Mouse (Mus musculus) adrenal gland, postnatal 4 days (tissue): Measurements from ENCODE around the gene Snx32. TPM values are rescaled to one million over a fixed set of nuclear protein-coding genes. Genes with fewer than 3 reads are reported as not detected.

ENCODE experiments used
- DNase-seq, 2 experiments: peaks; one replicate each; pipeline ENCODE4 v3.0.0; 2021 to 2022; ENCODE audit warnings: low spot score in 2 of 2, mixed read lengths in 2 of 2
- long read RNA-seq, 2 experiments: library from polyadenylated mRNA; stranded (forward); transcript quantifications; one replicate each; pipeline ENCODE4 v2.0.0; 2021
- total RNA-seq, 2 experiments: library from RNA; stranded (reverse); gene quantifications; 2 replicates each; pipeline ENCODE4 v1.2.3; 2021

The Snx32 gene
- 10 to 100 TPM; 15.1 to 16.0 TPM for total RNA-seq
- long read RNA-seq, experiment 1, partial matches to known transcripts, result 12 of 23 reads
- long read RNA-seq, experiment 1, other reads (novel, unspliced or antisense), result 7 of 23 reads
- long read RNA-seq, experiment 2, transcript Snx32-201 (13 exons, 1,703 nt), result major isoform, 8 of 42 reads
- long read RNA-seq, experiment 2, partial matches to known transcripts, result 3 of 42 reads
- long read RNA-seq, experiment 2, other reads (novel, unspliced or antisense), result 30 of 42 reads

GRCm38 (mm10) chr19:5510031-5511026 is at the start of gene Snx32:
Snx32 (minus strand) TSS chr19:5510538.
- DNase-seq, result peak; percentile 91 to 98

- DNase-seq, result no peak
Observed at GRCm38 (mm10) chr19:5559631-5560456, 49.5 kb upstream of the Snx32 start.

- no peak for DNase-seq
Observed at GRCm38 (mm10) chr19:5559229-5559628, 48.9 kb upstream of the Snx32 start.

- DNase-seq, result no peak
Observed at GRCm38 (mm10) chr19:5558770-5559169, 48.4 kb upstream of the Snx32 start.

- DNase-seq, result no peak
Observed at GRCm38 (mm10) chr19:5558169-5558568, 47.8 kb upstream of the Snx32 start.

GRCm38 (mm10) chr19:5554212-5554611 is 43.9 kb upstream of the Snx32 start:
- no peak for DNase-seq

- DNase-seq, result no peak
Observed at GRCm38 (mm10) chr19:5553802-5554201, 43.5 kb upstream of the Snx32 start.

GRCm38 (mm10) chr19:5547471-5548056 is 37.2 kb upstream of the Snx32 start:
- no peak for DNase-seq

- DNase-seq, result no peak
Observed at GRCm38 (mm10) chr19:5544031-5544430, 33.7 kb upstream of the Snx32 start.

- DNase-seq, result no peak
Observed at GRCm38 (mm10) chr19:5543362-5543761, 33.0 kb upstream of the Snx32 start.

- DNase-seq, result no peak
Observed at GRCm38 (mm10) chr19:5538786-5539185, 28.4 kb upstream of the Snx32 start.

- DNase-seq, result no peak
Observed at GRCm38 (mm10) chr19:5532520-5532919, 22.2 kb upstream of the Snx32 start.

- no peak for DNase-seq
Observed at GRCm38 (mm10) chr19:5530138-5530524, 19.8 kb upstream of the Snx32 start.

- peak; percentile 95 to 97 for DNase-seq
Observed at GRCm38 (mm10) chr19:5529325-5530137, 19.2 kb upstream of the Snx32 start.

GRCm38 (mm10) chr19:5525204-5525603 is 14.9 kb upstream of the Snx32 start:
- no peak for DNase-seq

GRCm38 (mm10) chr19:5518721-5519120 is 8.4 kb upstream of the Snx32 start:
- no peak for DNase-seq

- no peak for DNase-seq
Observed at GRCm38 (mm10) chr19:5516906-5517505, 6.7 kb upstream of the Snx32 start.

GRCm38 (mm10) chr19:5515840-5516777 is 5.8 kb upstream of the Snx32 start:
- no peak for DNase-seq

GRCm38 (mm10) chr19:5513005-5513349 is 2.6 kb upstream of the Snx32 start:
- no peak for DNase-seq
